Mouse (Mus musculus) CH12.LX (cell line): ENCODE results near the gene Wnt9a.

Experiments
- CTCF ChIP-seq, 2 experiments: IDR thresholded peaks in 1 of 2; conservative IDR thresholded peaks in 1 of 2; 2 replicates each; pipeline ENCODE4 v1.5.1; 2011 to 2012; ENCODE audit warnings: low read depth in 2 of 2, low read length in 2 of 2, improper control_type of control experiment in 1 of 2, inconsistent platforms in 1 of 2, mild to moderate bottlenecking in 1 of 2, moderate library complexity in 1 of 2
- KAT2A ChIP-seq: IDR thresholded peaks from 2 replicates; pipeline ENCODE4 v1.6.1; 2012; ENCODE audit warnings: low read length, improper control_type of control experiment, inconsistent platforms; ENCODE audit not compliant: insufficient replicate concordance
- POLR2A ChIP-seq: IDR thresholded peaks from 2 replicates; pipeline ENCODE4 v1.6.1; 2011; ENCODE audit warnings: low read depth, mild to moderate bottlenecking, improper control_type of control experiment, low read length
- POLR2AphosphoS2 ChIP-seq: IDR thresholded peaks from 2 replicates; pipeline ENCODE4 v1.6.1; 2011; ENCODE audit warnings: low read depth, low read length, improper control_type of control experiment
- USF2 ChIP-seq: conservative IDR thresholded peaks from 2 replicates; pipeline ENCODE4 v1.6.1; 2011; ENCODE audit warnings: low read depth, low read length, improper control_type of control experiment
- ZKSCAN1 ChIP-seq: IDR thresholded peaks from 2 replicates; pipeline ENCODE4 v1.6.1; 2012; ENCODE audit warnings: low read depth, inconsistent platforms, low read length, improper control_type of control experiment, borderline replicate concordance
- ZNF384 ChIP-seq: IDR thresholded peaks from 2 replicates; pipeline ENCODE4 v1.6.1; 2012; ENCODE audit warnings: low read depth, low read length, improper control_type of control experiment, inconsistent platforms

DNA sequence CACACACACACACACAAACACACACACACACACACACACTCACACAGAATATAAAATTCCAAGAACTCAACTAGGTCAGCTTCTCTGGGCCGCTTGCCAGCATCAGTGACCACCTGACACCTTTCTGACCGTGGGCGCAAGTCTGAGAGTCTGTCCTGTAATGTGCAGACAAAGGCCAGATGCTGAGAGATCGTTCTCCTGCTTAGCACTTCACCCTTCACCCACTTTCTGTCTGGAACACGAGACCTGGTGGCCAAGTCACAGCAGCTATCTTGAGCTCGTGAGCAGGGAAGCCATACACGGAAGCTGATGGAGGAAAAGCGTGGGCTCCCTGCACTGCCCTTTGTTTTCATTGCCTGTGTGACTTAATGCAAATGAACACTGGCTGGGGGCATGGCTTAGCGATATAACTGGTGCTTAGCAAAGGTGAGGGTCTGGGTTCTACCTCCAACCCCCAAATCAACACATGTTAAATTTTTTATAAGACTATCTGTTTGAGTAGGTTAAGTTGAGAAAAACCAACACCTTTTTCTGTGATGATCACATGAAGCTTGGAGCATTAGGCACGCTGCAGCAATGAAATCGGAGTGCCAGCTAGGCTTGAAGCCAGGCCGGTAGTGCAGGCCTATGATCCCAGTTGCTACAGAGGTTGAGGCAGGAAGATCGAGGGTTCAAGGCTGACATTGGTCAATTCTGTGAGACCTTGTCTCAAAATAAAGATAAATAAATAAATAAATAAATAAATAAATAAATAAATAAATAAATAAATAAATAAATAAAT is 31.4 kb downstream of the Wnt9a start:
- TF ChIP-seq USF2 (no peak), KAT2A (no peak), POLR2A (no peak), ZNF384 (no peak), CTCF (conservative IDR thresholded peaks at IDR 0.05 in 1 of 2, IDR thresholded peaks at IDR 0.05 in 1 of 2; ENCODE audit: low read depth in 2 of 2, low read length in 2 of 2) (no peak), POLR2AphosphoS2 (no peak), ZKSCAN1 (no peak)
